Mouse (Mus musculus): ENCODE measurements at regions not wholly inside any gene's neighbourhood (a gene's known extent, or its start where the extent isn't known, plus 50 kb on each side); places are given as distances from the start of the nearest gene placed in this dataset.
"Not testable (repeated sequence)": the region's sequence is repeated elsewhere in the genome, so short reads cannot be mapped to it uniquely, and the experiment has no call there.

GRCm38 (mm10) chr7:59797212-59797611 lies 207.6 kb downstream of the Snurf start:
- intact Hi-C loops (cut with DNase I); DNase-seq (ENCODE audit: low spot score in 2 of 2): not testable (repeated sequence)

GRCm38 (mm10) chr7:59769749-59770148 lies 235.1 kb downstream of the Snurf start:
- peak in 1 of 2 experiments; percentile 2 for DNase-seq (ENCODE audit: low spot score in 2 of 2)
- intact Hi-C loops (cut with DNase I), result not testable (repeated sequence)

- intact Hi-C loops (cut with DNase I), result not testable (repeated sequence)
- DNase-seq (ENCODE audit: low spot score in 2 of 2), result peak; percentile 5 to 6
Measured at GRCm38 (mm10) chr7:59768641-59769040, 236.2 kb downstream of the Snurf start.

GRCm38 (mm10) chr7:59767325-59767724 lies 237.5 kb downstream of the Snurf start:
- peak in 1 of 2 experiments; percentile 1 for DNase-seq (ENCODE audit: low spot score in 2 of 2)
- intact Hi-C loops (cut with DNase I), result not testable (repeated sequence)

Measured in left cerebral cortex, postnatal 14 days (tissue).